Mouse (Mus musculus): ENCODE data around the gene Oxct1. TPM values are rescaled to one million over a fixed set of nuclear protein-coding genes. Genes with fewer than 3 reads are reported as not detected.

Oxct1 gene
- polyA plus RNA-seq, 1 experiment = 31.6 TPM

- 100% methylated on average over 1 of the region's 1 CpGs for WGBS
- H3K4me1 ChIP-seq (replicated peaks; ENCODE audit: control insufficient read depth, insufficient read depth, low read length) = no peaks in the 10 kb centered on the region
- no peaks in the 10 kb centered on the region for H3K36me3 ChIP-seq (ENCODE audit: control insufficient read depth, insufficient read depth, low read length)
- DNase-seq = no peak
- no peak overlapping the region for H3K27ac ChIP-seq (ENCODE audit: control insufficient read depth, insufficient read depth, low read length)
- no peak overlapping the region for H3K4me3 ChIP-seq (ENCODE audit: control insufficient read depth, insufficient read depth, low read length)
- TF ChIP-seq POLR2A (IDR thresholded peaks at IDR 0.05; ENCODE audit: control insufficient read depth, extremely low read depth, insufficient read depth, low read length, poor library complexity) = no peak
- no peak for TF ChIP-seq CTCF (IDR thresholded peaks at IDR 0.05; ENCODE audit: borderline replicate concordance, control insufficient read depth, extremely low read depth, insufficient read depth, low read length, poor library complexity)
- no peaks in the 10 kb centered on the region for H3K27me3 ChIP-seq (ENCODE audit: control insufficient read depth, insufficient read depth, low read length)
Observed at GRCm38 (mm10) chr15:4138524-4138923, 112.3 kb downstream of the Oxct1 start.

GRCm38 (mm10) chr15:4139516-4139915, 113.3 kb downstream of the Oxct1 start:
- TF ChIP-seq CTCF (IDR thresholded peaks at IDR 0.05; ENCODE audit: borderline replicate concordance, control insufficient read depth, extremely low read depth, insufficient read depth, low read length, poor library complexity) = no peak
- no peak for TF ChIP-seq POLR2A (IDR thresholded peaks at IDR 0.05; ENCODE audit: control insufficient read depth, extremely low read depth, insufficient read depth, low read length, poor library complexity)

GRCm38 (mm10) chr15:4145352-4145751, 119.2 kb downstream of the Oxct1 start:
- WGBS = 92% methylated on average over 5 of the region's 5 CpGs
- H3K36me3 ChIP-seq (ENCODE audit: control insufficient read depth, insufficient read depth, low read length) = no peaks in the 10 kb centered on the region

More at GRCm38 (mm10) chr15:4139516-4139915, 113.3 kb downstream of the Oxct1 start:
- Histone ChIP-seq H3K4me1 (replicated peaks; ENCODE audit: control insufficient read depth, insufficient read depth, low read length) (no peaks in the 10 kb centered on the region), H3K36me3 (ENCODE audit: control insufficient read depth, insufficient read depth, low read length) (no peaks in the 10 kb centered on the region), H3K27me3 (ENCODE audit: control insufficient read depth, insufficient read depth, low read length) (no peaks in the 10 kb centered on the region), H3K4me3 (ENCODE audit: control insufficient read depth, insufficient read depth, low read length) (no peak overlapping the region), H3K27ac (ENCODE audit: control insufficient read depth, insufficient read depth, low read length) (no peak overlapping the region)
- no peak for DNase-seq
- WGBS = 95% methylated on average over 12 of the region's 12 CpGs

GRCm38 (mm10) chr15:4147700-4148099, 121.5 kb downstream of the Oxct1 start:
- no peak for TF ChIP-seq CTCF (IDR thresholded peaks at IDR 0.05; ENCODE audit: borderline replicate concordance, control insufficient read depth, extremely low read depth, insufficient read depth, low read length, poor library complexity)
- no peak for TF ChIP-seq POLR2A (IDR thresholded peaks at IDR 0.05; ENCODE audit: control insufficient read depth, extremely low read depth, insufficient read depth, low read length, poor library complexity)
- no peak overlapping the region for H3K27ac ChIP-seq (ENCODE audit: control insufficient read depth, insufficient read depth, low read length)
- DNase-seq = no peak
- no peaks in the 10 kb centered on the region for H3K4me1 ChIP-seq (replicated peaks; ENCODE audit: control insufficient read depth, insufficient read depth, low read length)
- 97% methylated on average over 2 of the region's 2 CpGs for WGBS
- no peaks in the 10 kb centered on the region for H3K27me3 ChIP-seq (ENCODE audit: control insufficient read depth, insufficient read depth, low read length)
- no peak overlapping the region for H3K4me3 ChIP-seq (ENCODE audit: control insufficient read depth, insufficient read depth, low read length)
- no peaks in the 10 kb centered on the region for H3K36me3 ChIP-seq (ENCODE audit: control insufficient read depth, insufficient read depth, low read length)

More at GRCm38 (mm10) chr15:4145352-4145751, 119.2 kb downstream of the Oxct1 start:
- Histone ChIP-seq H3K27ac (ENCODE audit: control insufficient read depth, insufficient read depth, low read length) (no peak overlapping the region), H3K4me1 (replicated peaks; ENCODE audit: control insufficient read depth, insufficient read depth, low read length) (no peaks in the 10 kb centered on the region), H3K27me3 (ENCODE audit: control insufficient read depth, insufficient read depth, low read length) (no peaks in the 10 kb centered on the region), H3K4me3 (ENCODE audit: control insufficient read depth, insufficient read depth, low read length) (no peak overlapping the region)
- DNase-seq = no peak
- TF ChIP-seq CTCF (IDR thresholded peaks at IDR 0.05; ENCODE audit: borderline replicate concordance, control insufficient read depth, extremely low read depth, insufficient read depth, low read length, poor library complexity) (no peak), POLR2A (IDR thresholded peaks at IDR 0.05; ENCODE audit: control insufficient read depth, extremely low read depth, insufficient read depth, low read length, poor library complexity) (no peak)

- Histone ChIP-seq H3K27me3 (ENCODE audit: control insufficient read depth, insufficient read depth, low read length) (no peaks in the 10 kb centered on the region), H3K27ac (ENCODE audit: control insufficient read depth, insufficient read depth, low read length) (no peak overlapping the region), H3K36me3 (ENCODE audit: control insufficient read depth, insufficient read depth, low read length) (no peaks in the 10 kb centered on the region), H3K4me1 (replicated peaks; ENCODE audit: control insufficient read depth, insufficient read depth, low read length) (no peaks in the 10 kb centered on the region), H3K4me3 (ENCODE audit: control insufficient read depth, insufficient read depth, low read length) (no peak overlapping the region)
- WGBS = 96% methylated on average over 8 of the region's 8 CpGs
- no peak for TF ChIP-seq POLR2A (IDR thresholded peaks at IDR 0.05; ENCODE audit: control insufficient read depth, extremely low read depth, insufficient read depth, low read length, poor library complexity)
- no peak for TF ChIP-seq CTCF (IDR thresholded peaks at IDR 0.05; ENCODE audit: borderline replicate concordance, control insufficient read depth, extremely low read depth, insufficient read depth, low read length, poor library complexity)
- no peak for DNase-seq
Observed at GRCm38 (mm10) chr15:4148649-4149389, 122.6 kb downstream of the Oxct1 start.

GRCm38 (mm10) chr15:4154646-4155045, 128.5 kb downstream of the Oxct1 start:
- no peaks in the 10 kb centered on the region for H3K27me3 ChIP-seq (ENCODE audit: control insufficient read depth, insufficient read depth, low read length)
- no peak for DNase-seq
- no peak overlapping the region for H3K27ac ChIP-seq (ENCODE audit: control insufficient read depth, insufficient read depth, low read length)
- H3K4me3 ChIP-seq (ENCODE audit: control insufficient read depth, insufficient read depth, low read length) = no peak overlapping the region
- TF ChIP-seq POLR2A (IDR thresholded peaks at IDR 0.05; ENCODE audit: control insufficient read depth, extremely low read depth, insufficient read depth, low read length, poor library complexity) (no peak), CTCF (IDR thresholded peaks at IDR 0.05; ENCODE audit: borderline replicate concordance, control insufficient read depth, extremely low read depth, insufficient read depth, low read length, poor library complexity) (no peak)
- no peaks in the 10 kb centered on the region for H3K36me3 ChIP-seq (ENCODE audit: control insufficient read depth, insufficient read depth, low read length)
- WGBS = 97% methylated on average over 4 of the region's 4 CpGs
- no peaks in the 10 kb centered on the region for H3K4me1 ChIP-seq (replicated peaks; ENCODE audit: control insufficient read depth, insufficient read depth, low read length)

All from thymus, adult 2 months (tissue).